Mouse (Mus musculus): ENCODE data around the gene Gpc1. TPM values are rescaled to one million over a fixed set of nuclear protein-coding genes. Genes with fewer than 3 reads are reported as not detected.

The Gpc1 gene
- total RNA-seq, 1 experiment = 38.0 TPM

GRCm38 (mm10) chr1:92902786-92903185 is 71.3 kb downstream of the Gpc1 start, which contains the start of gene Ankmy1:
Ankmy1 (minus strand) TSS chr1:92902906.
- Histone ChIP-seq H3K4me1 (ENCODE audit: control insufficient read depth in 2 of 2, insufficient read depth in 2 of 2, low read length in 2 of 2, poor library complexity in 1 of 2) (peaks cover 0 to 3% of the 10 kb centered on the region in 2 experiments; a peak in 1 of 4 replicates), H3K9ac (ENCODE audit: insufficient read depth, low read depth, low read length, poor library complexity, severe bottlenecking) (no peak within 1 kb of the TSS), H3K27ac (ENCODE audit: insufficient read depth, low read depth, low read length, poor library complexity, severe bottlenecking) (no peak within 1 kb of the TSS), H3K9me3 (ENCODE audit: control insufficient read depth, insufficient read depth, low read depth, low read length) (no peaks in the 10 kb centered on the region), H3K36me3 (ENCODE audit: control insufficient read depth, insufficient read depth, low read length, poor library complexity, severe bottlenecking) (no peaks in the 10 kb centered on the region; the same call in 1 of the 2 replicates), H3K4me3 (ENCODE audit: insufficient read depth in 1 of 2, low read depth in 1 of 2, low read length in 2 of 2, poor library complexity in 1 of 2, severe bottlenecking in 1 of 2) (peak within 1 kb of the TSS; percentile 24 to 37; a peak in 2 of 4 replicates)
- in situ Hi-C loops (cut with MboI; ENCODE audit: low sequenced_read_pairs in 2 of 2, unreplicated experiment in 2 of 2) = no loop called here
- DNase-seq (ENCODE audit: low read depth, low spot score) = peak; percentile 83
- TF ChIP-seq ZC3H11A (IDR thresholded peaks at IDR 0.05; ENCODE audit: borderline replicate concordance, low read depth, low read length) = no peak
- no peak for TF ChIP-seq ZNF384 (IDR thresholded peaks at IDR 0.05; ENCODE audit: low read depth, low read length)
- TF ChIP-seq HCFC1 (IDR thresholded peaks at IDR 0.05; ENCODE audit: borderline replicate concordance, insufficient read depth, low read length) = no peak
- no peak for TF ChIP-seq MAFK (IDR thresholded peaks at IDR 0.05; ENCODE audit: insufficient read depth, low read depth, low read length)
- TF ChIP-seq CHD2 (IDR thresholded peaks at IDR 0.05; ENCODE audit: low read depth, low read length) = no peak

GRCm38 (mm10) chr1:92903627-92904026 is 72.2 kb downstream of the Gpc1 start:
- no peaks in the 10 kb centered on the region; the same call in 1 of the 2 replicates for H3K36me3 ChIP-seq (ENCODE audit: control insufficient read depth, insufficient read depth, low read length, poor library complexity, severe bottlenecking)
- H3K9ac ChIP-seq (ENCODE audit: insufficient read depth, low read depth, low read length, poor library complexity, severe bottlenecking) = no peak overlapping the region
- H3K9me3 ChIP-seq (ENCODE audit: control insufficient read depth, insufficient read depth, low read depth, low read length) = no peaks in the 10 kb centered on the region
- in situ Hi-C loops (cut with MboI; ENCODE audit: low sequenced_read_pairs in 2 of 2, unreplicated experiment in 2 of 2) = no loop called here
- TF ChIP-seq ZC3H11A (IDR thresholded peaks at IDR 0.05; ENCODE audit: borderline replicate concordance, low read depth, low read length) = no peak
- TF ChIP-seq ZNF384 (IDR thresholded peaks at IDR 0.05; ENCODE audit: low read depth, low read length) = no peak
- no peak for TF ChIP-seq HCFC1 (IDR thresholded peaks at IDR 0.05; ENCODE audit: borderline replicate concordance, insufficient read depth, low read length)
- TF ChIP-seq MAFK (IDR thresholded peaks at IDR 0.05; ENCODE audit: insufficient read depth, low read depth, low read length) = no peak
- no peak for TF ChIP-seq CHD2 (IDR thresholded peaks at IDR 0.05; ENCODE audit: low read depth, low read length)
- H3K4me3 ChIP-seq (ENCODE audit: insufficient read depth in 1 of 2, low read depth in 1 of 2, low read length in 2 of 2, poor library complexity in 1 of 2, severe bottlenecking in 1 of 2) = no peak overlapping the region
- H3K4me1 ChIP-seq (ENCODE audit: control insufficient read depth in 2 of 2, insufficient read depth in 2 of 2, low read length in 2 of 2, poor library complexity in 1 of 2) = peaks cover 0 to 6% of the 10 kb centered on the region in 2 experiments; a peak in 1 of 4 replicates
- DNase-seq (ENCODE audit: low read depth, low spot score) = no peak
- no peak overlapping the region for H3K27ac ChIP-seq (ENCODE audit: insufficient read depth, low read depth, low read length, poor library complexity, severe bottlenecking)

GRCm38 (mm10) chr1:92905703-92906310 is 74.4 kb downstream of the Gpc1 start:
- Histone ChIP-seq H3K9me3 (ENCODE audit: control insufficient read depth, insufficient read depth, low read depth, low read length) (no peaks in the 10 kb centered on the region), H3K27ac (ENCODE audit: insufficient read depth, low read depth, low read length, poor library complexity, severe bottlenecking) (no peak overlapping the region), H3K4me1 (ENCODE audit: control insufficient read depth in 2 of 2, insufficient read depth in 2 of 2, low read length in 2 of 2, poor library complexity in 1 of 2) (peaks cover 0 to 8% of the 10 kb centered on the region in 2 experiments; a peak in 1 of 4 replicates), H3K9ac (ENCODE audit: insufficient read depth, low read depth, low read length, poor library complexity, severe bottlenecking) (no peak overlapping the region), H3K4me3 (ENCODE audit: insufficient read depth in 1 of 2, low read depth in 1 of 2, low read length in 2 of 2, poor library complexity in 1 of 2, severe bottlenecking in 1 of 2) (no peak overlapping the region), H3K36me3 (ENCODE audit: control insufficient read depth, insufficient read depth, low read length, poor library complexity, severe bottlenecking) (no peaks in the 10 kb centered on the region; the same call in 1 of the 2 replicates)
- in situ Hi-C loops (cut with MboI; ENCODE audit: low sequenced_read_pairs in 2 of 2, unreplicated experiment in 2 of 2) = no loop called here
- DNase-seq (ENCODE audit: low read depth, low spot score) = no peak
- no peak for TF ChIP-seq ZNF384 (IDR thresholded peaks at IDR 0.05; ENCODE audit: low read depth, low read length)
- no peak for TF ChIP-seq CHD2 (IDR thresholded peaks at IDR 0.05; ENCODE audit: low read depth, low read length)
- TF ChIP-seq ZC3H11A (IDR thresholded peaks at IDR 0.05; ENCODE audit: borderline replicate concordance, low read depth, low read length) = no peak
- TF ChIP-seq HCFC1 (IDR thresholded peaks at IDR 0.05; ENCODE audit: borderline replicate concordance, insufficient read depth, low read length) = no peak

- peak; percentile 77 for DNase-seq (ENCODE audit: low read depth, low spot score)
- Histone ChIP-seq H3K9me3 (ENCODE audit: control insufficient read depth, insufficient read depth, low read depth, low read length) (no peaks in the 10 kb centered on the region), H3K4me1 (ENCODE audit: control insufficient read depth in 2 of 2, insufficient read depth in 2 of 2, low read length in 2 of 2, poor library complexity in 1 of 2) (peaks cover 0 to 13% of the 10 kb centered on the region in 2 experiments; a peak in 1 of 4 replicates), H3K4me3 (ENCODE audit: insufficient read depth in 1 of 2, low read depth in 1 of 2, low read length in 2 of 2, poor library complexity in 1 of 2, severe bottlenecking in 1 of 2) (peak within 1 kb of the TSS; percentile 89 to 98), H3K9ac (ENCODE audit: insufficient read depth, low read depth, low read length, poor library complexity, severe bottlenecking) (peak within 1 kb of the TSS; percentile 91), H3K27ac (ENCODE audit: insufficient read depth, low read depth, low read length, poor library complexity, severe bottlenecking) (peak within 1 kb of the TSS; percentile 42), H3K36me3 (ENCODE audit: control insufficient read depth, insufficient read depth, low read length, poor library complexity, severe bottlenecking) (no peaks in the 10 kb centered on the region; the same call in 1 of the 2 replicates)
- TF ChIP-seq HCFC1 (IDR thresholded peaks at IDR 0.05; ENCODE audit: borderline replicate concordance, insufficient read depth, low read length) (peak; percentile 55; the same call in 1 of the 2 replicates), CHD2 (IDR thresholded peaks at IDR 0.05; ENCODE audit: low read depth, low read length) (no peak)
- in situ Hi-C loops (cut with MboI; ENCODE audit: low sequenced_read_pairs in 2 of 2, unreplicated experiment in 2 of 2) = no loop called here
Observed at GRCm38 (mm10) chr1:92906779-92907631, 75.6 kb downstream of the Gpc1 start, which contains the start of gene Dusp28. Dusp28 (plus strand) TSS chr1:92906981.
